Mouse (Mus musculus) liver, postnatal 0 days (tissue): ENCODE results near the gene Adamtsl3. TPM values are rescaled to one million over a fixed set of nuclear protein-coding genes. Genes with fewer than 3 reads are reported as not detected.

Source experiments
- ATAC-seq: fragments of 200-750 bp; cut with Nextera tagmentation; 2 replicates; pipeline ENCODE4 v1.8.0; 2017; ENCODE audit warnings: mild to moderate bottlenecking, moderate library complexity
- DNase-seq: peaks from one replicate; pipeline ENCODE4 v3.0.0-alpha.2; 2016
- H3K27ac ChIP-seq: fragments of 300-500 bp; sonication (generic); 2 replicates; pipeline ENCODE4 v1.5.1; 2014; ENCODE audit warnings: antibody characterized with exemption, moderate library complexity, mild to moderate bottlenecking, low read depth
- H3K27me3 ChIP-seq: fragments of 300-500 bp; sonication (generic); 2 replicates; pipeline ENCODE4 v1.6.1; 2014; ENCODE audit warnings: low read length, control low read depth, mixed read lengths; ENCODE audit not compliant: insufficient read depth
- H3K36me3 ChIP-seq: fragments of 300-500 bp; sonication (generic); replicated peaks from 2 replicates; pipeline ENCODE4 v1.6.1; 2014; ENCODE audit warnings: mild to moderate bottlenecking, control low read depth, low read length, moderate library complexity, mixed read lengths; ENCODE audit not compliant: insufficient read depth
- H3K4me1 ChIP-seq: fragments of 300-500 bp; sonication (generic); 2 replicates; pipeline ENCODE4 v1.6.1; 2014; ENCODE audit warnings: antibody characterized with exemption, mild to moderate bottlenecking, control low read depth; ENCODE audit not compliant: insufficient read depth
- H3K4me2 ChIP-seq: fragments of 300-500 bp; sonication (generic); 2 replicates; pipeline ENCODE4 v1.6.1; 2014; ENCODE audit warnings: low read depth, mild to moderate bottlenecking, low read length, moderate library complexity, mixed read lengths
- H3K4me3 ChIP-seq: fragments of 300-500 bp; sonication (generic); 2 replicates; pipeline ENCODE4 v1.5.1; 2014; ENCODE audit warnings: low read depth, low read length
- H3K9ac ChIP-seq: fragments of 300-500 bp; sonication (generic); replicated peaks from 2 replicates; pipeline ENCODE4 v1.6.1; 2014; ENCODE audit warnings: mild to moderate bottlenecking, moderate library complexity
- H3K9me3 ChIP-seq: fragments of 300-500 bp; sonication (generic); 2 replicates; pipeline ENCODE4 v1.6.1; 2016; ENCODE audit warnings: mild to moderate bottlenecking, control low read depth, low read length, mixed read lengths
- CTCF ChIP-seq: sonication (generic); IDR thresholded peaks from 2 replicates; pipeline ENCODE4 v1.5.1; 2016; ENCODE audit warnings: antibody characterized with exemption, low read depth
- EP300 ChIP-seq: IDR thresholded peaks from 2 replicates; pipeline ENCODE4 v1.6.1; 2016; ENCODE audit warnings: antibody characterized with exemption, low read depth, mild to moderate bottlenecking
- WGBS: fragments of 180-500 bp; shearing (Covaris S2); extraction: QIAGEN DNeasy Blood & Tissue Kit; methylation state at CpG from one replicate; pipeline ENCODE4 v1.1.7; 2014; ENCODE audit not compliant: insufficient replicate concordance; 5-methylcytosine and 5-hydroxymethylcytosine counted together
- polyA plus RNA-seq: library from polyadenylated mRNA; unstranded; fragments of >200 nt; fragmentation: Nextera tagmentation; extraction: Ambion mirVana; gene quantifications from 2 replicates; pipeline ENCODE4 v1.2.1, GENCODE M21; 2015

The Adamtsl3 gene
- polyA plus RNA-seq, 1 experiment from 2014 or later = 0.09 TPM

DNA sequence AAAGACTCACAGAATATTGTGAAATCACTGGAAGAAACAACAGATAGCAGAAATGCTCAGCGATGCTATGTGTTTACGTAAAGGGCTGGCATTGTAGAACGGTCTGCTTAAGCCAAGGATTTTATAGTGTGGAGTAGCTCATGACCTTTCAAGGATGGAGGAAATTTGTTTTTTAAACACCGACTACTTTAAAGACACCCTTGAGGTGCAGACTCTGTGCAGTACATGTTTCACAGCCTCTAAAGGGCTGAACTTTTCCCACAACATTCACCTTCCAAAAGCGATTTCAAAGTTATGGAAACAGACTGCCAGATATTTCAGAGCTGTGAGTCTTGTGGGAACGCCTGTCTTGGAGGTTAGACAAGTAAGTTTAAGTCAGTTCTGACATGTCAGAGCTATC is 255.4 kb downstream of the Adamtsl3 start:
- no peak overlapping the region for H3K9ac ChIP-seq
- H3K4me1 ChIP-seq = no peaks in the 10 kb centered on the region
- no peak overlapping the region for H3K27ac ChIP-seq
- H3K9me3 ChIP-seq = no peaks in the 10 kb centered on the region
- no peaks in the 10 kb centered on the region for H3K27me3 ChIP-seq
- no peaks in the 10 kb centered on the region for H3K36me3 ChIP-seq
- TF ChIP-seq EP300 = no peak
- no peak for TF ChIP-seq CTCF
- 81% methylated on average over 6 of the region's 6 CpGs for WGBS
- no peak overlapping the region for H3K4me3 ChIP-seq
- DNase-seq (no peak), ATAC-seq (no peak)
- no peak overlapping the region for H3K4me2 ChIP-seq

DNA sequence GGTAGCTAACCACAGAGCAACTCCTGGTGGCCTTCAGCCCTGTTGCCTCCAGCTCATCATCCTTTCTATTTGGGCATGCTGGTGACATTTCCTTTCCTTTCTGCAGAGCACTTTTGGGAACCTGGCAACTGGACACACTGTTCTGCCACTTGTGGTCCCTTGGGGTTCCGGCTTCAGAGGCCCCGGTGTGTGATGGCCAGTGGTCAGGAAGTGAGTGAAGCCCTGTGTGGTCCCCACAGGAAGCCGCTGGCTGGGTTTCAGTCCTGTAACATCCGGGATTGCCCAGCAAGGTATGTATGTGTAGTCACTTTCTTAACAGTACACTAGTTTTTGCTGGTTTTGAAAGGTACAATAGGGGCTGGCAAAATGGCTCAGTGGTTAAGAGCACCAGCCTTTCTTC is 266.5 kb downstream of the Adamtsl3 start:
- peak; percentile 45 for DNase-seq
- no peaks in the 10 kb centered on the region for H3K36me3 ChIP-seq
- no peaks in the 10 kb centered on the region for H3K27me3 ChIP-seq
- no peak overlapping the region for H3K4me3 ChIP-seq
- no peaks in the 10 kb centered on the region for H3K9me3 ChIP-seq
- peak; percentile 82 for ATAC-seq
- TF ChIP-seq CTCF (no peak), EP300 (no peak)
- no peaks in the 10 kb centered on the region for H3K4me1 ChIP-seq
- 29% methylated on average over 4 of the region's 4 CpGs for WGBS
- H3K4me2 ChIP-seq = no peak overlapping the region
- peak overlapping the region; percentile 69 for H3K27ac ChIP-seq
- H3K9ac ChIP-seq = no peak overlapping the region

DNA sequence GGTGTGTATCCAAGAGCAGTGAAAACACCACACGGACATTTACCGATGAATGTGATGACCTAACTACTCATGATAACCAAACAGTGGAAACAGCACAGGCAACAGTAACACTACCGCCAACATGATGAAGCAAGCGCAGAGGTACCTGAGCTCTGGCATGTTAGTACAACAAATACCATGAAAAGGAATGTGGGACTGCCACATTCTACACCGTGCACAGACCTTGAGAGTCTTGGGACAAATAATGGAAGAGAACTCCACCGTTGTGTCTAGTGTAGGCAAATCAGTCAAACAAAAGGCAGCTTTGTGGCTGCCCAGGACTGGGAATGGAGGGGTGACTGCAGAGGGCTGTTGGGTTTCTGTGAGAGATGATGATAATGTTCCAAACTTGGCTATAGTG is 269.9 kb downstream of the Adamtsl3 start:
- ATAC-seq (no peak), DNase-seq (no peak)
- no peaks in the 10 kb centered on the region for H3K36me3 ChIP-seq
- H3K27ac ChIP-seq = no peak overlapping the region
- H3K4me3 ChIP-seq = no peak overlapping the region
- no peaks in the 10 kb centered on the region for H3K27me3 ChIP-seq
- TF ChIP-seq EP300 (no peak), CTCF (no peak)
- no peak overlapping the region for H3K9ac ChIP-seq
- no peaks in the 10 kb centered on the region for H3K9me3 ChIP-seq
- WGBS = 80% methylated on average over 6 of the region's 6 CpGs
- H3K4me2 ChIP-seq = no peak overlapping the region
- no peaks in the 10 kb centered on the region for H3K4me1 ChIP-seq

DNA sequence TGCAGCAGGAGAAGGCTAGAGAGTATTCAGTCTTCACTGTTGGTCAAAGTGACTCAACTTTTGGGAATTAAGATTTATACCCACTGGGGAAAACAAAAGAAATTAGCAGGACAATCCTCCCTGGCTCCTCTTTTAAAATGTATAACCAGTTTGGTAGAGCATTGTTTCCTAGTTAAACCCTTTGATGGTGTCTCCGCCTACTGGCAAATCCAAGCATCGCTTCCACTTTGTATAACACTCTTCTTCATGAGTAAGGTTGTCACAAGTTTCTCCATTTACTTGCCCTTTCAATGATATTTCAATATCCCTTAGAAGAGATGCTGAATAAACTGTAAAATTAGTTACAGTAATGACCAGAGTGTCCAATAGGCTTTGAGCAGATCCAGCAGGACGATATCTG is 274.1 kb downstream of the Adamtsl3 start:
- no peaks in the 10 kb centered on the region for H3K4me1 ChIP-seq
- TF ChIP-seq EP300 = no peak
- TF ChIP-seq CTCF = peak; percentile 36
- H3K4me3 ChIP-seq = no peak overlapping the region
- 51% methylated on average over 3 of the region's 3 CpGs for WGBS
- no peaks in the 10 kb centered on the region for H3K9me3 ChIP-seq
- H3K4me2 ChIP-seq = no peak overlapping the region
- H3K36me3 ChIP-seq = no peaks in the 10 kb centered on the region
- no peak overlapping the region for H3K27ac ChIP-seq
- no peak overlapping the region for H3K9ac ChIP-seq
- ATAC-seq (no peak), DNase-seq (no peak)
- H3K27me3 ChIP-seq = no peaks in the 10 kb centered on the region

DNA sequence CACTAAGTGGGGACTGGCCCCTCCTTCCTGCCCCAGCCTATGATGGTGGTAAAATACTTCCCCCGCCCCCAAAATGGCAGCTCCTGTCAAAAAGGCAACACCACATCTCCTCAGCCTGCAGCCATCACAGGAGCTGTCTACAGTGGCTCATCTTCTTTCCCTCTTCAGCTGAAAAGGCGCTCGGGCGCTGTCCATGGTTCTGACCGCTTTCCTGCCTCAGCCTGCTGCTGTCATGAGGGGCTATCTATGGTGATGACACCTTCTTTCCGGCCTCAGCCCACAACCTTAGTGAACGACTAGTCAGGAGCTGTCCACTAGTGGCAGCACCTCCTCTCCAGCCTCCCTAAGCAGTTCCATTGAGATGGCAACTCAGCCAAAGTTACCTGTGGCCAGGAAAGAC is 289.8 kb downstream of the Adamtsl3 start:
- DNase-seq (peak; percentile 63), ATAC-seq (no peak)
- Histone ChIP-seq H3K27me3 (no peaks in the 10 kb centered on the region), H3K36me3 (no peaks in the 10 kb centered on the region), H3K27ac (no peak overlapping the region), H3K4me1 (no peaks in the 10 kb centered on the region), H3K9me3 (no peaks in the 10 kb centered on the region), H3K9ac (no peak overlapping the region), H3K4me2 (no peak overlapping the region), H3K4me3 (no peak overlapping the region)
- no peak for TF ChIP-seq CTCF
- 20% methylated on average over 7 of the region's 7 CpGs for WGBS

DNA sequence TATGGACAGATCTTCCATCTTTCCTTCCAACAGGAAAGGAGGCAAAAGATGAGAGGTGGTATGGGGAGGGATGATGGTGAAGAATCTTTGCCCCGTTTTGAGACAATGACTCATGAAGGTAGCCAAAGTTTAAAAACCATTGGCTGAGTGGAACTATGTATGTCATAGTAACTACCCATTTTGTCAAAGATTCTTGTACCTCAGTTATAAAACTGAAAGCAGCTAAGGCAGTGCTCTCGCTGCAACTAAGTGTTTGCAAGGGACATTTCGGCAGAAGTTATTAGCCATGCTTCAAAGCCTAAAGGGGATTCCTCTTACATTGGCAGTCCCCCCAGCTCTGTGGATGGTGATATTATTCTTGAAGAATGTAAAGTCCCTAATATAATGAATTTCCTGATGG is 311.7 kb downstream of the Adamtsl3 start:
- ATAC-seq = no peak
- H3K27ac ChIP-seq = no peak overlapping the region
- DNase-seq = no peak
- H3K36me3 ChIP-seq = no peaks in the 10 kb centered on the region
- no peaks in the 10 kb centered on the region for H3K27me3 ChIP-seq
- H3K4me3 ChIP-seq = no peak overlapping the region
- TF ChIP-seq CTCF (no peak), EP300 (no peak)
- H3K4me1 ChIP-seq = peaks cover 6% of the 10 kb centered on the region; the same call in 1 of the 2 replicates
- 77% methylated on average over 3 of the region's 3 CpGs for WGBS
- no peaks in the 10 kb centered on the region for H3K9me3 ChIP-seq
- H3K4me2 ChIP-seq = no peak overlapping the region
- no peak overlapping the region for H3K9ac ChIP-seq

DNA sequence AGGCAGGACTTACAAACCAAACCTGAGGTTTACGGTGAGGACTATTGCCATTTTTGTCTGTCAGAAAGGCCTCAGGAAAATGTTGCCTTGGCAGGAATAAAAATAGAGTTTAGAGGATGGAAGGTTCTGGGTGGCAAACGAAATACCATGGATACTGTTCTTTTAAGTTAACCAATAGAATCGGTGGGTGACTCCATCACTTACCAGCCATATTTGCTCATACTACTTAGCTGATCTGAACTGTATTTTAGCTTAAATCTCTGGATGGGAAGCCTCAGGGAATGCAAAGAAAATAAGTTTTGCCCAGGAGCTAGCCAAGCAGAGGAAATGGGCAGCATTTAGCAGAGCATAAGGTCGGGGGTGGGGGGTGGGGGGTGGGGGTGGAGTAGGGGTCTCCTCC is 312.4 kb downstream of the Adamtsl3 start:
- 0 out of 2 replicates have a peak overlapping the region, but pooled peaks have one; percentile 67 for H3K9ac ChIP-seq
- peak overlapping the region; percentile 79 for H3K4me2 ChIP-seq
- DNase-seq = no peak
- no peaks in the 10 kb centered on the region for H3K9me3 ChIP-seq
- no peaks in the 10 kb centered on the region for H3K27me3 ChIP-seq
- peak overlapping the region; percentile 63 for H3K4me3 ChIP-seq
- no peak overlapping the region for H3K27ac ChIP-seq
- 26% methylated on average over 4 of the region's 4 CpGs for WGBS
- no peak for TF ChIP-seq CTCF
- no peak for TF ChIP-seq EP300
- H3K36me3 ChIP-seq = no peaks in the 10 kb centered on the region
- peak; percentile 2; the same call in 1 of the 2 replicates for ATAC-seq
- peaks cover 6% of the 10 kb centered on the region; the same call in 1 of the 2 replicates for H3K4me1 ChIP-seq
